Mouse (Mus musculus): ENCODE measurements around the gene Zfp433. TPM values are rescaled to one million over a fixed set of nuclear protein-coding genes. Genes with fewer than 3 reads are reported as not detected.
"Not testable (repeated sequence)": the region's sequence is repeated elsewhere in the genome, so short reads cannot be mapped to it uniquely, and the experiment has no call there.

Gene Zfp433
- 0.45 and 0.47 TPM in 2 replicates for polyA plus RNA-seq (2012; rRNA removed)

- WGBS: no CpG with 5 or more reads among the region's 46 CpGs
- H3K4me3 ChIP-seq (replicated peaks; ENCODE audit: extremely low read depth, low read depth, low read length); DNase-seq; H3K4me1 ChIP-seq (ENCODE audit: control insufficient read depth, insufficient read depth, low read length): not testable (repeated sequence)
Measured at GRCm38 (mm10) chr10:81704531-81705301, at the start of gene Zfp433. Gene Zfp433, plus strand, starts transcription at chr10:81704825.

GRCm38 (mm10) chr10:81655178-81655577, 49.4 kb upstream of the Zfp433 start:
- WGBS: 96% methylated on average over 10 of the region's 10 CpGs
- DNase-seq: no peak
- Histone ChIP-seq H3K4me1 (ENCODE audit: control insufficient read depth, insufficient read depth, low read length) (no peaks in the 10 kb centered on the region; the same call in 1 of the 2 replicates), H3K4me3 (replicated peaks; ENCODE audit: extremely low read depth, low read depth, low read length) (no peak overlapping the region)
- TF ChIP-seq POLR2A (IDR thresholded peaks at IDR 0.05; ENCODE audit: borderline replicate concordance, extremely low read depth, low read depth, low read length) (no peak), CTCF (IDR thresholded peaks at IDR 0.05; ENCODE audit: insufficient read depth, low read length) (no peak)

- 98% methylated on average over 2 of the region's 2 CpGs for WGBS
- Histone ChIP-seq H3K4me1 (ENCODE audit: control insufficient read depth, insufficient read depth, low read length) (no peaks in the 10 kb centered on the region), H3K4me3 (replicated peaks; ENCODE audit: extremely low read depth, low read depth, low read length) (no peak overlapping the region)
- TF ChIP-seq CTCF (IDR thresholded peaks at IDR 0.05; ENCODE audit: insufficient read depth, low read length) (no peak), POLR2A (IDR thresholded peaks at IDR 0.05; ENCODE audit: borderline replicate concordance, extremely low read depth, low read depth, low read length) (no peak)
- DNase-seq: no peak
Measured at GRCm38 (mm10) chr10:81656174-81656573, 48.5 kb upstream of the Zfp433 start.

- H3K4me1 ChIP-seq (ENCODE audit: control insufficient read depth, insufficient read depth, low read length); H3K4me3 ChIP-seq (replicated peaks; ENCODE audit: extremely low read depth, low read depth, low read length); DNase-seq: not testable (repeated sequence)
- no CpG with 5 or more reads among the region's 18 CpGs for WGBS
Measured at GRCm38 (mm10) chr10:81687114-81687513, 17.5 kb upstream of the Zfp433 start.

- not testable (repeated sequence) for H3K4me1 ChIP-seq (ENCODE audit: control insufficient read depth, insufficient read depth, low read length); DNase-seq; H3K4me3 ChIP-seq (replicated peaks; ENCODE audit: extremely low read depth, low read depth, low read length)
- no CpG with 5 or more reads among the region's 43 CpGs for WGBS
Measured at GRCm38 (mm10) chr10:81770506-81771403, 66.1 kb downstream of the Zfp433 start, which contains the start of gene Gm3055. Gene Gm3055, minus strand, starts transcription at chr10:81771161.

- not testable (repeated sequence) for DNase-seq; H3K4me3 ChIP-seq (replicated peaks; ENCODE audit: extremely low read depth, low read depth, low read length); H3K4me1 ChIP-seq (ENCODE audit: control insufficient read depth, insufficient read depth, low read length)
- no CpG with 5 or more reads among the region's 3 CpGs for WGBS
Measured at GRCm38 (mm10) chr10:81771404-81771777, 66.8 kb downstream of the Zfp433 start.

Other genes starting within 250 kb of the Zfp433 start
- 89.6 and 103 TPM in 2 replicates for gene Nfic, start 249.2 kb upstream of the Zfp433 start, polyA plus RNA-seq (2012; rRNA removed)
- gene Celf5, start 222.1 kb upstream of the Zfp433 start, polyA plus RNA-seq (2012; rRNA removed): 0.92 and 1.1 TPM in 2 replicates
- 197 and 203 TPM in 2 replicates for gene Ncln, start 208.4 kb upstream of the Zfp433 start, polyA plus RNA-seq (2012; rRNA removed)
- 40.3 and 47.5 TPM in 2 replicates for gene S1pr4, start 204.7 kb upstream of the Zfp433 start, polyA plus RNA-seq (2012; rRNA removed)
- gene Gna15, start 180.6 kb upstream of the Zfp433 start, polyA plus RNA-seq (2012; rRNA removed): 8.5 and 9.5 TPM in 2 replicates
- gene Gna11, start 159.6 kb upstream of the Zfp433 start, polyA plus RNA-seq (2012; rRNA removed): 114 and 117 TPM in 2 replicates
- gene Aes, start 145.3 kb upstream of the Zfp433 start, polyA plus RNA-seq (2012; rRNA removed): 1,275 and 1,423 TPM in 2 replicates
- 164 and 218 TPM in 2 replicates for gene Tle2, start 130.3 kb upstream of the Zfp433 start, polyA plus RNA-seq (2012; rRNA removed)
- 33.3 and 41.6 TPM in 2 replicates for gene Tle6, start 103.8 kb upstream of the Zfp433 start, polyA plus RNA-seq (2012; rRNA removed)
- 0.57 and 1.1 TPM in 2 replicates for gene BC025920, start 98.6 kb upstream of the Zfp433 start, polyA plus RNA-seq (2012; rRNA removed)
- 33.7 and 36.2 TPM in 2 replicates for gene Sirt6, start 77.0 kb upstream of the Zfp433 start, polyA plus RNA-seq (2012; rRNA removed)
- gene Ankrd24, start 76.3 kb upstream of the Zfp433 start, polyA plus RNA-seq (2012; rRNA removed): 22.7 and 28.4 TPM in 2 replicates
- gene Gm10778, start 55.8 kb upstream of the Zfp433 start, polyA plus RNA-seq (2012; rRNA removed): 0.33 and 0.57 TPM in 2 replicates
- 0.33 and 0.56 TPM in 2 replicates for gene Gm3055, start 66.3 kb downstream of the Zfp433 start, polyA plus RNA-seq (2012; rRNA removed)
- gene Gm4767, start 107.4 kb downstream of the Zfp433 start, polyA plus RNA-seq (2012; rRNA removed): not detected in 2 replicates
- 0.41 and 0.76 TPM in 2 replicates for gene Gm32687, start 159.1 kb downstream of the Zfp433 start, polyA plus RNA-seq (2012; rRNA removed)
- gene Zfp781, start 225.7 kb downstream of the Zfp433 start, polyA plus RNA-seq (2012; rRNA removed): 0.09 and 0.11 TPM in 2 replicates

Measured in lung, adult 2 months (tissue).